Mouse (Mus musculus) mature B cell (primary cell): ENCODE measurements around the gene Agtpbp1.
"Not testable (repeated sequence)": the region's sequence is repeated elsewhere in the genome, so short reads cannot be mapped to it uniquely, and the experiment has no call there.

Experiments used
- in situ Hi-C: fragments of 300-500 bp; cut with MboI; formaldehyde crosslinking; loops from 2 replicates; pipeline ENCODE4 v1.14.3; 2019

Gene Agtpbp1

DNA sequence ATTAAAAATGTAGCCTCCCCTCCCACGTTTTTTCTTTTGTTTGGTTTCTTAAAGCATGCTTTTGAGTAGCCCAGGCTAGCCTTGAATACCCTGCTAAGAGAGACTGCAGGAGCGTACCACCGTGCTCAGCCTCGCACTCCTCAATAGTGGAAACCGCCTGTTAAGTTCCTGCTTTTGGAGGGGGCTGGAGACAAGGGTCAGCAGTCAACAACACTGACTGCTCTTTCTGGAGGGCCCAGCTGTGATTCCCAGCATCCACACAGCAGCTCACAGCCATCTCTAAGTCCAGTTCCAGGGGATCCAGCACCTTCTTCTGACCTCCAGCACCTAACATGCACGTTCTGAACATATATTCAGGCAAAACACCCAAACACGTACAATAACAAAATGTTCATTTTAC is 99.6 kb downstream of the Agtpbp1 start:
- in situ Hi-C loops = no loop called here

DNA sequence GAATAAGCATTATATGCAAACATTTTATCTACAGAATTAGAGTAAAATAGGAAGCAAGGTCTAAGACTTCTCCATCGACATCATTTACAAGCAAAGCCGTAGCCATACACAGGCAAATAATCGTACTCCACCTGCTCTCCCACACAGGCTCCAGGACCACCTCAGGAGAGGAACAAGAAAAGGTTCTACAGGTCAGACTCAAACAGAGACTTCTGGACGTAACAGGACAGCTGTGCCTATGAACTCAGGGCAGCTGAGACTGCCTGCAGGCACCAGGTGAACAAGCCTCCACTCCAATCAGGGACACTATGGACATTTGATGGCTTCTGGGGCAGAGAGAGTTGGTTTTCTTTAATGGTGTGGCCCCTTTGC is 103.6 kb downstream of the Agtpbp1 start:
- in situ Hi-C loops = no loop called here

DNA sequence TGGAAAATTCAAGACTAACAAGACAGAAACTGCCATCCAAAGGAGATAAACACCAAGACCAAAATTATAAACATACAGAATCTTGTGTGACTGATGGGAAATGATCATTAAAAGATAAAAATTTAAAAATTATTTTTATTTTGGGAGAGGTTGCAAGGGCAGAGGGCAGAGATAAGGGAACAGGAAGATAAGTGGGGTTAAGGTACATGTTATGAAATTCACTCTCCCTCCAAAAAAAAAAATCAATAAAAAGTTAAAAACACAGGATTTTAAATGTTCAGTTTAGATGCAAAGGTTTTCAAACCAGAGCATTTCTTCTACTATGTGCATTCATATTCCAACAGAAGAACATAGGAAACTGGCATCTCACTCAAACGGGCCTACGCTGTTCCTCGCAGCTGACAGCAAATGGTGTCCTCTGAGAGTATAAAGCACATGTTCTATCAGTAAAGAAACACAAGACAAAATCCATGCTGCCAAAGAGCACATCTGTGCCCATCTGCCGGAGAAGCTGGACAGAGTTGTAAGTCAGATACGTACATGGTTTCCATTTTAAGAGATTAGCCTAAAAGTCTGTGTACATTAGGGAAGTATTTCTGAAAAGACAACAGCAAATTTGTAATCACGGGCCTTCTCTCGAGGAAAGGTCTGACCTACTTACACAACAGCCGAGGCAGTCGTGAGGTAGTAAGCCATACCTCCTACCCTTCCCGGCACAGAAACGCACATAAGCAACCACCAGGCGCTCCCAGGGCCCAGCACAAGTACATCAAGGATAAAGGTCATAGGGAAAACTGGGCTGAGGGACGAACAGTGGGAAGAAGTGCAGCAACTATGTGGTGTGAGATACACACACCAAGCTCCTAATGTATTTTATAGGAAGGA is 104.2 kb downstream of the Agtpbp1 start:
- in situ Hi-C loops = no loop called here

DNA sequence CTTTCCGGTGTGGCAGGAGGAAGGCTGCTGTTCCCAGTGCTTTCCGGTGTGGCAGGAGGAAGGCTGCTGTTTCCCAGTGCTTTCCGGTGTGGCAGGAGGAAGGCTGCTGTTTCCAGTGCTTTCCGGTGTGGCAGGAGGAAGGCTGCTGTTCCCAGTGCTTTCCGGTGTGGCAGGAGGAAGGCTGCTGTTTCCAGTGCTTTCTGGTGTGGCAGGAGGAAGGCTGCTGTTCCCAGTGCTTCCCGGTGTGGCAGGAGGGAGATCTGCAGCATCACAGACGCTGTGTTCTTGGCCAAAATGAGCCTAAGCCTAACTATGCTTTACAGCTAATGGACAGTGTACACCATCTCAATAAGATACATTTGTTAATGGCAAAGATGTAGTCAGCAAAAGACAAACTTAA is 107.1 kb downstream of the Agtpbp1 start:
- in situ Hi-C loops = not testable (repeated sequence)

DNA sequence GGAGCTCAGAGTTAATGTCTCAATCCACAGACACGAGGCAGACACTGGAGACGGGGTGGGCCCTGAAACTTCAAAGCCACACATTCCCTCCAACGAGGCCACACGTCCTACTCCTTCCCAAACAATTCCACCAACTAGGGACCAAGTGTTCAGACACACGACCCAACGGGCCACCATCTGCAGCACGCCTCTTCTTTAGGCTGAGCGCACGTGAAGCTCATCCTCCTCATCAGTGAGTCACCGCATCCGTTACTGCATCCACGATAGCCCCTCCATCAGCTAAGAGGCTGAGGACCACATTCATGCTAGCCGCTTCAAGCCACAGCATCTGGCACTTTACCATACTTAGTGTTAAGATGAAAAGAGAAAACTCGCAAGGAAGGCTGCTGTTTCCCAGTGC is 107.6 kb downstream of the Agtpbp1 start:
- in situ Hi-C loops = no loop called here

DNA sequence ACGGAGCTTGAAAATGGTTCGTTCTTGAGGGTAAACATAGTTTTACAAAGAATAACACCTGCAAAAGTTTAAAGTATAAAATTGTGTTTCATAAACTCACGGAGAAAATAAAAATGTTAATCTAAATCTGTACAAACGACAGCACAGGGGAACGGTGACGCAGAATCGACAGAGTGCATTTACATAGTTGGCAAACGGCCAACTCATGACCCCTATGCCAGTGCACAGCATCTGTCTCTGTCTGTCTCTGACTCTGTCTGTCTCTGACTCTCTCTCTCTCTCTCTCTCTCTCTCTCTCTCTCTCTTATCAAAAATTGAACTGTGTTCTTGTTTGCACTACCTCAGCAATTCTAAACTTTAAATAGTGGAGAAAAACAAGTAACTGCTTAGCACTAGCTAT is 110.1 kb downstream of the Agtpbp1 start:
- in situ Hi-C loops = no loop called here

DNA sequence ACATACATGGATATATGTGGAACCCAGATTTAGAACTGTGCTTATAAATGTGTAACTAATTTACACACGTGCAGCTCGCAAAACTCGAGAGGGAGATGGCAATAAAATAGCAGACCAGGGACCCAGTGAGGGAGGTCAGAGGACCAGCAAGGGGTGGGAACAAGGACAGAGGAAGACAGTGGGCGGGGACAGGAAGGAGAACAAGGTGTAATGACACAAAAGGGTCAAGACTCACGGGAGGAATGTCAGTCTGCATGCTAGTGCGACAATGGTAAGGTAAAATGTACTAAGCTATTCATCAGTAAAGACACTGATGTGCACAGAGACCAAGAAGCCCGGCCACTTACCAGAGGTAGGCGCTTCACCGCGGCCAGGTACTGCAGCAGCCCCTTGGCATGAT is 111.7 kb downstream of the Agtpbp1 start:
- in situ Hi-C loops = no loop called here

DNA sequence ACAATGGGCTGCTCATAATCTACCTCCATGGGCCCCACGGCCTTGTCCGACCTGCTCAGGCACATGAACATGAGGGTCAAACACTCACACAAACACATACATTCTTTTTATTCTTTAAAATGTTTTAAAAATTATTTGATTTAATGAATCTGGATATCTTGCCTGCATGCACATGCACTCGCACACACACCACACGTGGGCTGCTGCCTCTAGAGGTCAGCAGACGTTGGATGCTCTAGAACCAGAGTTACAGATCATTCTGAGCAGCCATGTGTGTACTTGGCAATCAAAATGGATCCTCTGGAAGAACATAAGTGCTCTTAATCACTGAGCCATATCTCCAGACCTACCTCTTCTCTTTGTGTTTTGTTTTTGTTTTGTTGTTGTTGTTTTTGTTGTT is 112.8 kb downstream of the Agtpbp1 start:
- in situ Hi-C loops = no loop called here

DNA sequence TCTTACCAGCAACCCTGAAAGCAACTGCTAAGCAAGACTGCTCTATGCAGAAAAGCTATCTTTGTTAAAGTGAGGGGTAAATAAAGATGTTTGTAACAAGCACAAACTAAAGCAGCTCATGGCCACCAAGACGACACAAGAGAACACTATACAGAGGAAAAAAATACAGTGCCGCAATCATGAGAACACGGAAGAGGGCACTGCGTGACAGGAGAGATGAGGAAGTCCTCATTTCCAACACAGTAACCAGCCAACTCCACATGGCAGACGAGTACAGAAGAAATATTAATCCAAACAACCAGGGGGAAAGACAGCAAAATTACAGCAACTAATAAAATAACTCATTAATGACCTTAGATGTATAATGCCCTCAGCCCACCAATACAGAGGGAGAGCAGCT is 115.3 kb downstream of the Agtpbp1 start:
- in situ Hi-C loops = no loop called here

DNA sequence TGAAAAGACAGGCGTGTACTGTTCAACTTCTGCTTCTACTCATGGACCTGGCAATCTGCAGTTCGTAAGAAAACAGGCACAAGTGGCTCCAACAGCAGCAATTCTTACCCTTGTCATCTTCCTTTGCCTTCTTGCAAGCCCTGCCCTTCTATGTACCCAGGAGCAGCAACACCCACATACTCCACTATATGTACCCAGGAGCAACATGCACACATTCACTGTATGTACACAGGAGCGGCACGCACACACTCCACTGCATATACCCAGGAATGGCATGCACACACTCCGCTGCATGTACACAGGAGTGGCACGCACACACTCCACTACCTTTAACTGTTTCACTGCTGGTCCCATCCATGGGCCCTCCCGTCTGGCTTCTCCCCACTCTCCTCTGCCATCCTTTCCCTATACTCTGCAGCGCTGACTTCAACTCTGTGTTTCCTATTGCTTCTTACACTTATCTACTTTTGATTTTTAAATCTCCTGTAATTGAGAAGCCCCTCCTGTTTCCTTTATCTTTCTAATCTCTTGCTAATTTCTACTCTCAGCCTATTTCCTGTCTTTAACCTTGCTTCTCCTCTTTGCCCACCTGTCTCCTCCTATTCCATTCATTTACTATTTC is 116.7 kb downstream of the Agtpbp1 start:
- in situ Hi-C loops = no loop called here

DNA sequence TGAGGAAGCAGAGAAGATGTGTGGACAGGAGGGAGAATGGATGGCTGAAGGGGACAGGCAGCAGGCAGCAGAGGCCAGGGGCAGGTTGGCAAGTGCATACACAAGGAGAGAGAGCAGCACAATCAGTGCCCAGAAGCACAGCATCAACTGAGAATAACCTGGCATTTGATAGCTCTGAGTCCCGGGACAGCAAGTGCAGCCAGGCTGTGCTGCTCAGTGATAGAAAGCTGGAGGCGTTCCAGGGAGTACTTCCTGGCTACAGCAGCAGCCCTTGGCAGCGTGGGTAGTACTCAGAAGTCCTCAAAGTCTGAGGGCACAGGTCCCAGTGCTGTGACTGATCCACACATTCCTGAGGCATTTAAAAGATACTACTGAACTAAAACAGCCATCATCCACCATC is 117.4 kb downstream of the Agtpbp1 start:
- in situ Hi-C loops = no loop called here

DNA sequence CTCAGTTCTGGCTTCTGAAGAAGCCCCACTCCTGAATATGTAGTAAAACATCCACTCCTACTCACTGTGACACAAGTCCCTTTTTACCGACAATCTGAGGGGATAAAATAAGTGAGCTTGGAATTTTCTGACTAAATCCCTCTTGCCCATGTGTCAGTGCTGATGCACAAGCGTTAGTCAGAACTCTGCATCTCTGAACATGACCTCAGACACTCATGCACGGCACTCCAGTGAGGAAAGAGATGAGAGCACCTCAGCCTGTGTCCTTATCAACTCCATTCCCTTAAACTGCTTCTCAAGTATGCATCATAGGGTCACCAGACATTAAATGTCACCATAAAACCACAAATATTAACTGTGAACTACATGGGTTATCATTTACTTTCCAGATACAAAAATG is 124.1 kb downstream of the Agtpbp1 start:
- in situ Hi-C loops = no loop called here

DNA sequence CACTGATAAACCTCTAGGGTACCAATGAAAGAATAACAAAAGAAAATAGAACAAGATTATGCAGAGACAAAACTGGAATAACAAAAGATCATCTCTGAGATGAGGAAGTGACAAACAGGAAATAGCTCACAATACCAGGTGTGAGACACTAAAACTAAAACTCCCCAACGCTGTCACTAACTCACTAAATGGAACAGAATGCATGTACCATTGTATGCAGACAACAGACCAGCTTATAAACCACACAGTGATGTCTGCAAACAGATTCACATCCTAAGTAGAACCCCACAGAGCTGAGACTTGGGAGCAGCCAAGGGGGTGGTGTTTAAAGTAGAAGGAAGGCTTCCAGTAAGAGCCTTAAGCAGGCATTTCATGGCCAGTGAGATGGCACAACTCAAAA is 128.8 kb downstream of the Agtpbp1 start:
- in situ Hi-C loops = no loop called here

DNA sequence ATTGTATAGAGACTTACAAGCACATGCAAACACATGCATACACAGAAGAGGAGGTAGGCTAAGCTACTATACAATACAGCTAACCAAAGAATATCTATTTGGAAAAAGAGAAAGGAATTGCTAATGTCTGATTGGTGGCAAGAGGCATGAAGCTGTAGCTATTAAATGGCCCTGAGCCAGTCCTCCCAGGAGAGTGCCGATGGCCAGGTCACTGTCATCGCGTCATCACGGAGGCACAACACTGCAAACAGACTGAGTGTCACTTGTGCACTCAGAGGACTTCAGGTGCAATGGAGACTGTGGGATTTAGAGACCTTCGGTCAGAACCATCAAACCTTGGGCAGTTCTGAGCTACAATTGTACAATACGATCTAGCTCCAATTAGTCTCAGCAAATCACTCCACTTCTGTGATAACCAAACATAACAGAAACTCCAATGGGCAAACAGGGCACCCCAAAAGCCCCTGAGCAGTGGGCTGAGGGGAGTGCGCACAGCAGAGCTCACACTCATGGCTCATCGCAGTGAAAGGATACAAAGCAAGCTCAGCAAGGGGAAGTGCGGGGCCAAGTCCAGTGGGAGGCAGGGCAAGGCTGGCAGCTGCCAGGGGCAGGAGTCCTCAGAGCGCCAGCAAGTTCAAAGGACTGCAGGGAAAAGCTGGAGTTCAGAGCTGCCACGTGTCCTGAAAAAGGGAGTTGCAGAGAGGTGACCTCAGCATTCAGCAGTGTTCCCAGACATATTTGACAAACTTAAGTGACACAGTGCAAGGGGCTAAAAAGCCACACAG is 130.8 kb downstream of the Agtpbp1 start:
- in situ Hi-C loops = no loop called here

DNA sequence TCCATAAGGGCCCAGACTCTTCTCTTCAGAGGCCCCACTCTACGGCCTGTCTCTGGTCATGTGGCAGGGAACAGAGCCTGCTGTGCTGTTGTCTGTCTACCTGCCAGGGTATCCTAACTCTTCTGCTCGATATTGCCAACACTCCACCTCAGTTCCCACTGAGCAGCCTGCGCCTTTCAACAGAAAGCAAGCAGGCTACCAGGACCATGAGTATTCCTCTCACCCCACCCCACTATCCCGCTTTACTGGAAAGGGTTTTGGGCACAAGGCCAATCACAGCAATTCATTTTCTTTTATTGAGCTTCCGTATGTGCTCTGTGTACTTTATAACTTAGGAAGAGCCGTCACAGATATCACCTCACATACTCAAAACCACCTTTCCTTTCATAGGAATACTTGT is 131.4 kb downstream of the Agtpbp1 start:
- in situ Hi-C loops = no loop called here

DNA sequence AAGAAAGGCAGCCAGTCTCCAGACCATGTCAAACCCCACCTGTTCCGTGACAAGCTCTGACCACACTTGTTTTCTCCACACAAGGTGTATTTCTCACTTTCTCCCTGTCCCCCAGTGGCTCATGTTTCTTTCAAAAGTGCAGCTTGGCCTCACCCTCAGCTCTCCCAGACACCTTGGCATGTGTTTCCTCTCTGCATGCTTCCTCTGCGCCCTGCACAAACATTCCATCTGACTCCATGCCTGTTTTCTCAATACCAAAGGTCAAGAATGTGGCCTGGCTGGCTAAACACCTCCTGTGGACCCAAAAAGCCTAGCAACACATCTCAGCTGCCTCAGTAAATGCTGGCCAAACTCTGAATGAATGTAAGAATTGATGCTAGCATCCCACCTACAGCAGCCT is 132.0 kb downstream of the Agtpbp1 start:
- in situ Hi-C loops = no loop called here

DNA sequence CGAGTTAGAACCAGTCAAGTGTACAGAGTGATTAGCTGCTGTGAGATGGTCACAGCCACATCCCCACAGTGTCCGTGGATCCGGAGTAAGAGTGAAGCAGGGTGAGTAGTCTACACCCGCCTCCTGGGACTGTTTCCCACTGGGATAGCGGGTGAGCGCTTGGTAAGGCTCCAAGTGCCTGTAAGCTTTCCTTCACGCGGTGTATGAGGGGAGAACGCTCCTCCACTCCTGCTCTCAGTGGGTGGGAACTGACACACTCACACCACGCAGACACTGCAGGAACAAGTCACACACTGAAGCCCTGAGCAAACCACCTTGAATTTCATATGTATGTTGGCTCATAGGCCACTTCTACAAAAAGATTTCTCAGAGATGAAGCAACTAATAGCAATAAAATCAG is 134.2 kb downstream of the Agtpbp1 start:
- in situ Hi-C loops = no loop called here

DNA sequence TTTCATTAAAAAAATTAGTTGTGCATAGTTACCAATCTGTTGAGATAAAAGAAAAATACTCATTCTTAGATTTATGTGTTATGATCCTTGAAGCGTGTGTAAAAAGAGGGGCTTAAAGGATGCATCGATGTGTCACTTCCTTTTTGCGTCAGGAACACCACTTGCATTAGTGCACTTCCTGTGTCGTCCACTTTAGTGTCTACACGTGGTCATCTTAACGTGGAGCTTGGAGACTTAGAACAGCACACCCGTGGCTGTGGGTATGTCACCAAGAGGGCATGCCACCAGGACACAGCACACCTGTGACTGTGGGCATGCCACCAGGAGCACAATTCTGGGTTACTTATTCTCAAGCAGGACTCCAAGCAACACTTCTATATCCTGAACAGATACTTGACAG is 137.9 kb downstream of the Agtpbp1 start:
- in situ Hi-C loops = no loop called here

DNA sequence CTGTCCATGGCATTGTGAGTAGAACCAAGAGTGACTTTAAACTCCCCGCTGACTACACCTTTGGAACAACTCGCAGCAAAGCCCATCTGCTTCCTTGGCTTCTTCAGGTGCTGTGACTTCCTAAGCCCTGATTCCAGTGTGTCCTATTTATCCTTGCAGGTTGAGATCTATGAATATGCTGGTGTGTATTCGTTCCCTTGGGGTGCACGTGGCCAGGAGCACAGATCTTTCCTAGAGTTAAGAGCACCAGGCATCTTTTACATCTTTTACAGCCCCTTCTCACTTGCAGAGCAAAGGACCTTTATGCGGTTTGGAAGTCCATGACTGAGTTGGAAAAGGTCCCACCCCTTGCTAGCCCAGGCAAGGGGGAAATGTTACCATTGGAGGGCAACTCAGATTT is 139.8 kb downstream of the Agtpbp1 start:
- in situ Hi-C loops = no loop called here

DNA sequence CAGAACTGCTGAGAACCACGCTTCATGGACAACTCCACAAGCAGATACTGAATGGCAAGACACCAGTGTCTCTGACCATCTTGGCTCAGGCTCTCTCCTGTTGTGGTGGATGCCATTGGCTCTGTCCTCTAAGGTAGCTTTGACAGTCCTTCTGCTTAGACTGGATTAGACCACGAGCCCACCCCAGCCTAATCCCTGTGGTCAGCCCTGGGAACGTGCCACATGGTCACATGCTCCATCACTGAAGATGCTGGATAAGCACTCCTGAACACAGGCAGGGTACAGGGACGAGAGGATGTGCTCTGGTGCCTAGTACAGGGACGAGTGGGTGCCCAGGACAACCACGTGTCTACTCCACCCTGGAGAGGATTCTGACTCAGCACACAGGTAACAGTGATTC is 140.7 kb downstream of the Agtpbp1 start:
- in situ Hi-C loops = no loop called here

DNA sequence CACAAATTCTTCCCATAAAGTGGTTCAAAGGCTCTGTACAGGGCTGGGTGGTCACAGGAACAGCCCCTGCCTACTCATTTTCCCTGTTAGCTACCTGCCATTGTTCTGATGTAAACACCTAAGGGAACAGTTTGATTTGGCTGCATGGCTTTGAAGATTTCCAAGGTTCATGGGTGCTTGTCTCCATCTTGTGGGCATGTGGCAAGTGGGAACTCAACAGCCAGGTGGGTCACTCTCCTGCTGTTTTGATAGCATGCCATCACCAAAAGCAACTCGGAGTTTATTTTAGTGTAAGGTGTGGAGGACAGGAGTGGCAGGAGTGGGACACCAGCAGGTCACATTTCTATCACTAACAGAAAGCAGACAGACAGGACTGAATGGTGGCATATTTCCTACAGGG is 145.3 kb downstream of the Agtpbp1 start:
- in situ Hi-C loops = no loop called here

DNA sequence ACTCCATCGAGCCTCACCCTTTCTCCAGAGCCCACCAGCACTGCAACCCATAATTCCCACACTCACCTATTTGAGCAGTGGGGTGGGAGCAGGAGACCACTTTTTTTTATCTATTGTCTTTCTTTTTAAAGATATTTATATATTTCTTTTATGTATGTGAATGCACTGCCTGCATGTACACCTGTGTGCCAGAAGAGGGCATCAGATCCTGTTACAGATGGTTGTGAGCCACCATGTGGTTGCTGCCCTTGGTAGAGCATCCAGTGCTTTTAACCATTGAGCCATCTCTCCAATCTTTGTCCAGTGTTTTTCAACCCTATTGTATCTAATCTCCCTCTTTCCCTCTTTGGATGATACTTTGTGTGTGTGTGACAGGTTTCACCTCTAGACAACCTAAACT is 150.5 kb downstream of the Agtpbp1 start:
- in situ Hi-C loops = no loop called here
